Mouse (Mus musculus) urinary bladder, postnatal 0 days (tissue): ENCODE measurements around the gene Bpifa6. TPM values are rescaled to one million over a fixed set of nuclear protein-coding genes. Genes with fewer than 3 reads are reported as not detected.

Experiments
- polyA plus RNA-seq: library from polyadenylated mRNA; unstranded; fragments of >200 nt; fragmentation: Nextera tagmentation; extraction: Ambion mirVana; gene quantifications from 2 replicates; pipeline ENCODE4 v1.2.1, GENCODE M21; 2015

The Bpifa6 gene
- not detected in 2 replicates for polyA plus RNA-seq

DNA sequence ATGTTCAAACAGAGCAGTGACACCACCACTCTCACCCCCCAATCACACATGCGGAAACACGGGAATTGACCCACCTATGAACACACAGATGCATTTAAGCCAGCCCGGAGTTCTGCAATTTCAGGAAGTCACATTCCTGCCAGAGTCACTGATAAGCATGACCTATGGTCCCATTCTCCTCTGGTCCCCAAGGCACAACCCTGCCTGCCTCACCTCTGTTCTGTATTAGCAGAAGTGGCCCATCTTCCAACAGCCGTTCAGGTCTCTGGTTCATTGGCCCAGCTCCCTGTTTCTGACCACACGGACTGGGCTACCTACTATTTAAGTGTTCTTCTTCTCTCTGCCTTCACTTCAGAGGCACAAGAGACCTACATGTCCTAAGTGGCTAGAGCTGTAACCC, at the start of gene Bpifa6:
Gene Bpifa6, plus strand, starts transcription at position 364 of the 400 bp plus-strand sequence.

DNA sequence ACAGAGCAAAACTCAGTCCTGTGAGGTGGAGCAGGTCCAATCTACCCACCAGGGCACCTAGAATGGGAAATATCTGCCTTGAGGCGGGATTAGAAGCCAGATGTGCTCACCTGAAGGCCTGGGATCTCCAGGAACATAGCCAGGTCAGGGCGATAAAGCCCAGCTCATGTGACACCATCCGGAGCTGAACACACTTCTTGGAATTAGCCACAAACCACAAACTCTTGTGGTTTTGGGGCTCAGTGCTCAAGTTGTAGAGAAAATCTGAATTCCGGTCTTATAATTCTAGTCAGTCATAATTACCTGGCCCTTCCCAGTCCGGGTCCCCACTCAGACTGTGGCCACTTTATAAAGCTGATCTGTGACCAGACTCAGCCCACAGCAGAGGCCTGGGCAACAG, 36.9 kb upstream of the Bpifa6 start, which contains the start of gene Bpifb4:
Gene Bpifb4, plus strand, starts transcription at position 370 of the 400 bp plus-strand sequence.

DNA sequence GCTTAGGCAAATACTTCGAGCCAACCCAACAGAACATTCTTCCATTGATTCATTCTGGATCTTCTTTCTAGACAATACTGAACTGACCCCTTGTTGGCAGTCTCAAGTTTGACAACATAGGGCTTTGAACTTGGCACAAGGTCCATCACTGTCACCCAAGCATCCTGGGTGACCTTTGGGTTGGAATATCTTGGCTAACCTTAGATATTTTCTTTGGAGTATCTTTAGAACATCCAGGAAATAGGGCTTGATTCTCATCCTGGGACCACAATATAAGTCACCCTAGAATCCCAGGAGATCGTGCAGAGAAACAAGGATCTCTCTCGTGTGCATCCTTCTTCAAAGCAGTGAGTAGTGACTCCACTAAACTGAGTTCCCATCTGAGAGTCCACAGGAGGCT, 33.2 kb downstream of the Bpifa6 start, which contains the start of gene Bpifa2:
Gene Bpifa2, plus strand, starts transcription at position 301 of the 400 bp plus-strand sequence.

Other genes with a start within 250 kb of the Bpifa6 start
- 180 and 245 TPM in 2 replicates for gene Mapre1, start 233.7 kb upstream of the Bpifa6 start, polyA plus RNA-seq
- gene Efcab8, start 195.0 kb upstream of the Bpifa6 start, polyA plus RNA-seq: 0.06 and 0.08 TPM in 2 replicates
- gene Sun5, start 103.9 kb upstream of the Bpifa6 start, polyA plus RNA-seq: not detected in 2 replicates
- not detected in 2 replicates for gene Bpifb2, start 99.9 kb upstream of the Bpifa6 start, polyA plus RNA-seq
- gene Bpifb6, start 74.6 kb upstream of the Bpifa6 start, polyA plus RNA-seq: not detected in 2 replicates
- not detected in 2 replicates for gene Bpifb3, start 56.7 kb upstream of the Bpifa6 start, polyA plus RNA-seq
- not detected in 2 replicates for gene Bpifb4, start 36.7 kb upstream of the Bpifa6 start, polyA plus RNA-seq
- not detected in 2 replicates for gene Bpifa2, start 33.3 kb downstream of the Bpifa6 start, polyA plus RNA-seq
- not detected in 2 replicates for gene Bpifa3, start 155.4 kb downstream of the Bpifa6 start, polyA plus RNA-seq
- gene Bpifa1, start 167.9 kb downstream of the Bpifa6 start, polyA plus RNA-seq: not detected in 2 replicates
- gene Bpifa5, start 187.7 kb downstream of the Bpifa6 start, polyA plus RNA-seq: not detected in 2 replicates
- 0.91 and 1.4 TPM in 2 replicates for gene Bpifb1, start 215.9 kb downstream of the Bpifa6 start, polyA plus RNA-seq
- gene Bpifb5, start 248.8 kb downstream of the Bpifa6 start, polyA plus RNA-seq: 0.14 TPM in 1 of 2 replicates, not detected in the other